Mouse (Mus musculus) hindbrain, embryonic 10.5 days (tissue): ENCODE data around the gene Cdh24. TPM values are rescaled to one million over a fixed set of nuclear protein-coding genes. Genes with fewer than 3 reads are reported as not detected.
A peak's percentile ranks its signal among the peaks of the same experiment; 100 is the strongest.

Source experiments
- DNase-seq: peaks from one replicate; pipeline ENCODE4 v3.0.0-alpha.2; 2017; ENCODE audit warnings: low spot score
- H3K27ac ChIP-seq: fragments of 300-500 bp; sonication (generic); 2 replicates; pipeline ENCODE4 v1.5.1; 2016; ENCODE audit warnings: mild to moderate bottlenecking, moderate library complexity
- H3K27me3 ChIP-seq: fragments of 300-500 bp; sonication (generic); 2 replicates; pipeline ENCODE4 v1.6.1; 2016; ENCODE audit warnings: mild to moderate bottlenecking; ENCODE audit not compliant: poor library complexity, insufficient read depth, severe bottlenecking
- H3K36me3 ChIP-seq: fragments of 300-500 bp; sonication (generic); 2 replicates; pipeline ENCODE4 v1.6.1; 2016; ENCODE audit warnings: mild to moderate bottlenecking, moderate library complexity
- H3K4me1 ChIP-seq: fragments of 300-500 bp; sonication (generic); replicated peaks from 2 replicates; pipeline ENCODE4 v1.6.1; 2016; ENCODE audit warnings: mild to moderate bottlenecking
- H3K4me3 ChIP-seq: fragments of 300-500 bp; sonication (generic); 2 replicates; pipeline ENCODE4 v1.5.1; 2016; ENCODE audit warnings: mild to moderate bottlenecking, moderate library complexity
- H3K9me3 ChIP-seq: fragments of 300-500 bp; sonication (generic); 2 replicates; pipeline ENCODE4 v1.6.1; 2016; ENCODE audit warnings: mild to moderate bottlenecking, moderate library complexity
- WGBS: fragments of 180-500 bp; shearing (Covaris S2); methylation state at CpG from one replicate; pipeline ENCODE4 v1.1.7; 2016; 5-methylcytosine and 5-hydroxymethylcytosine counted together
- polyA plus RNA-seq: library from polyadenylated mRNA; unstranded; fragments of >200 nt; fragmentation: Nextera tagmentation; extraction: Ambion mirVana; gene quantifications from 2 replicates; pipeline ENCODE4 v1.2.1, GENCODE M21; 2016

Cdh24 gene
- 4.5 and 7.1 TPM in 2 replicates for polyA plus RNA-seq

GRCm38 (mm10) chr14:54641305-54641969, at the start of gene Cdh24:
Gene Cdh24 (minus strand): TSS chr14:54641364.
- Histone ChIP-seq H3K27ac (peak within 1 kb of the TSS; percentile 96), H3K4me1 (peaks cover 31% of the 10 kb centered on the region), H3K36me3 (peaks cover 78% of the 10 kb centered on the region), H3K4me3 (peak within 1 kb of the TSS; percentile 87), H3K9me3 (no peaks in the 10 kb centered on the region), H3K27me3 (no peaks in the 10 kb centered on the region)
- peak; percentile 92 for DNase-seq
- WGBS = under 1% methylated on average over 52 of the region's 52 CpGs

- no peak for DNase-seq
- peaks cover 49% of the 10 kb centered on the region for H3K36me3 ChIP-seq
These were observed 46.1 kb upstream of the Cdh24 start for GRCm38 (mm10) chr14:54687251-54687650.

GRCm38 (mm10) chr14:54686522-54687143, 45.5 kb upstream of the Cdh24 start, which contains the start of gene Acin1:
Gene Acin1 (minus strand): TSS chr14:54686931.
- DNase-seq = peak; percentile 100
- peaks cover 56% of the 10 kb centered on the region for H3K36me3 ChIP-seq
- WGBS = under 1% methylated on average over 44 of the region's 44 CpGs
- H3K27ac ChIP-seq = peak within 1 kb of the TSS; percentile 98
- H3K4me3 ChIP-seq = peak within 1 kb of the TSS; percentile 91
- H3K27me3 ChIP-seq = no peaks in the 10 kb centered on the region
- no peaks in the 10 kb centered on the region for H3K9me3 ChIP-seq
- H3K4me1 ChIP-seq = peaks cover 22% of the 10 kb centered on the region

More at GRCm38 (mm10) chr14:54687251-54687650, 46.1 kb upstream of the Cdh24 start:
- H3K27me3 ChIP-seq = no peaks in the 10 kb centered on the region
- no peaks in the 10 kb centered on the region for H3K9me3 ChIP-seq
- H3K4me3 ChIP-seq = peak overlapping the region; percentile 91
- WGBS = 12% methylated on average over 8 of the region's 8 CpGs
- peaks cover 22% of the 10 kb centered on the region for H3K4me1 ChIP-seq
- peak overlapping the region; percentile 98 for H3K27ac ChIP-seq

- peaks cover 59% of the 10 kb centered on the region for H3K36me3 ChIP-seq
- H3K27me3 ChIP-seq = no peaks in the 10 kb centered on the region
- peaks cover 22% of the 10 kb centered on the region for H3K4me1 ChIP-seq
- DNase-seq = peak; percentile 88
- peak within 1 kb of the TSS; percentile 91 for H3K4me3 ChIP-seq
- WGBS = under 1% methylated on average over 41 of the region's 41 CpGs
- H3K9me3 ChIP-seq = no peaks in the 10 kb centered on the region
- peak within 1 kb of the TSS; percentile 98 for H3K27ac ChIP-seq
These were observed 44.9 kb upstream of the Cdh24 start, which contains the start of gene 1700123O20Rik for GRCm38 (mm10) chr14:54686063-54686521. Gene 1700123O20Rik (plus strand): TSS chr14:54686216.

- H3K4me3 ChIP-seq = peak overlapping the region; percentile 91
- peak overlapping the region; percentile 98 for H3K27ac ChIP-seq
- H3K9me3 ChIP-seq = no peaks in the 10 kb centered on the region
- peaks cover 22% of the 10 kb centered on the region for H3K4me1 ChIP-seq
- DNase-seq = no peak
- no peaks in the 10 kb centered on the region for H3K27me3 ChIP-seq
- 20% methylated on average over 8 of the region's 8 CpGs for WGBS
- peaks cover 58% of the 10 kb centered on the region for H3K36me3 ChIP-seq
These were observed 44.3 kb upstream of the Cdh24 start for GRCm38 (mm10) chr14:54685471-54685870.

- Histone ChIP-seq H3K9me3 (no peaks in the 10 kb centered on the region), H3K27ac (no peak overlapping the region), H3K4me3 (no peak overlapping the region), H3K4me1 (peaks cover 12% of the 10 kb centered on the region), H3K27me3 (no peaks in the 10 kb centered on the region), H3K36me3 (peaks cover 69% of the 10 kb centered on the region)
- no peak for DNase-seq
- 94% methylated on average over 3 of the region's 3 CpGs for WGBS
These were observed 41.2 kb upstream of the Cdh24 start for GRCm38 (mm10) chr14:54682396-54682795.

- no peaks in the 10 kb centered on the region for H3K9me3 ChIP-seq
- WGBS = 88% methylated on average over 16 of the region's 16 CpGs
- H3K36me3 ChIP-seq = peaks cover 95% of the 10 kb centered on the region
- H3K4me3 ChIP-seq = no peak overlapping the region
- DNase-seq = no peak
- no peak overlapping the region for H3K27ac ChIP-seq
- no peaks in the 10 kb centered on the region for H3K4me1 ChIP-seq
- no peaks in the 10 kb centered on the region for H3K27me3 ChIP-seq
These were observed 37.6 kb upstream of the Cdh24 start for GRCm38 (mm10) chr14:54678657-54679304.

GRCm38 (mm10) chr14:54676290-54676689, 35.1 kb upstream of the Cdh24 start:
- H3K4me1 ChIP-seq = no peaks in the 10 kb centered on the region
- no peaks in the 10 kb centered on the region for H3K9me3 ChIP-seq
- 87% methylated on average over 5 of the region's 5 CpGs for WGBS
- peaks cover 95% of the 10 kb centered on the region for H3K36me3 ChIP-seq
- no peaks in the 10 kb centered on the region for H3K27me3 ChIP-seq
- no peak for DNase-seq
- H3K4me3 ChIP-seq = no peak overlapping the region
- no peak overlapping the region for H3K27ac ChIP-seq

GRCm38 (mm10) chr14:54674317-54674716, 33.2 kb upstream of the Cdh24 start:
- Histone ChIP-seq H3K27me3 (no peaks in the 10 kb centered on the region), H3K36me3 (peaks cover 91% of the 10 kb centered on the region), H3K4me3 (no peak overlapping the region), H3K9me3 (no peaks in the 10 kb centered on the region), H3K4me1 (no peaks in the 10 kb centered on the region), H3K27ac (no peak overlapping the region)
- WGBS = 88% methylated on average over 2 of the region's 2 CpGs
- no peak for DNase-seq

GRCm38 (mm10) chr14:54669381-54669780, 28.2 kb upstream of the Cdh24 start:
- H3K27ac ChIP-seq = no peak overlapping the region
- no peaks in the 10 kb centered on the region for H3K9me3 ChIP-seq
- no peak overlapping the region for H3K4me3 ChIP-seq
- DNase-seq = peak; percentile 45
- peaks cover 90% of the 10 kb centered on the region for H3K36me3 ChIP-seq
- H3K4me1 ChIP-seq = no peaks in the 10 kb centered on the region
- no peaks in the 10 kb centered on the region for H3K27me3 ChIP-seq
- 81% methylated on average over 4 of the region's 4 CpGs for WGBS

- whole genome bisulfite sequencing = 94% methylated on average over 10 of the region's 10 CpGs
- no peaks in the 10 kb centered on the region for H3K4me1 ChIP-seq
These were observed 23.5 kb upstream of the Cdh24 start for GRCm38 (mm10) chr14:54664477-54665222.

GRCm38 (mm10) chr14:54660009-54660408, 18.8 kb upstream of the Cdh24 start:
- H3K27me3 ChIP-seq = no peaks in the 10 kb centered on the region
- H3K27ac ChIP-seq = no peak overlapping the region
- no peaks in the 10 kb centered on the region for H3K4me1 ChIP-seq
- no peak overlapping the region for H3K4me3 ChIP-seq
- no peaks in the 10 kb centered on the region for H3K9me3 ChIP-seq
- 95% methylated on average over 2 of the region's 2 CpGs for whole genome bisulfite sequencing
- DNase-seq = no peak
- H3K36me3 ChIP-seq = peaks cover 100% of the 10 kb centered on the region

More at GRCm38 (mm10) chr14:54664477-54665222, 23.5 kb upstream of the Cdh24 start:
- Histone ChIP-seq H3K4me3 (no peak overlapping the region), H3K27ac (no peak overlapping the region), H3K9me3 (no peaks in the 10 kb centered on the region), H3K27me3 (no peaks in the 10 kb centered on the region), H3K36me3 (peaks cover 97% of the 10 kb centered on the region)
- DNase-seq = no peak
